Mouse (Mus musculus) kidney, postnatal 36 days (tissue): ENCODE data around the gene Gba2.
"Not testable (repeated sequence)": the region's sequence is repeated elsewhere in the genome, so short reads cannot be mapped to it uniquely, and the experiment has no call there.

Source experiments
- DNase-seq, 2 experiments: peaks; one replicate each; pipeline ENCODE4 v3.0.0; 2021 to 2022; ENCODE audit warnings: mixed read lengths in 2 of 2

Gene Gba2

DNA sequence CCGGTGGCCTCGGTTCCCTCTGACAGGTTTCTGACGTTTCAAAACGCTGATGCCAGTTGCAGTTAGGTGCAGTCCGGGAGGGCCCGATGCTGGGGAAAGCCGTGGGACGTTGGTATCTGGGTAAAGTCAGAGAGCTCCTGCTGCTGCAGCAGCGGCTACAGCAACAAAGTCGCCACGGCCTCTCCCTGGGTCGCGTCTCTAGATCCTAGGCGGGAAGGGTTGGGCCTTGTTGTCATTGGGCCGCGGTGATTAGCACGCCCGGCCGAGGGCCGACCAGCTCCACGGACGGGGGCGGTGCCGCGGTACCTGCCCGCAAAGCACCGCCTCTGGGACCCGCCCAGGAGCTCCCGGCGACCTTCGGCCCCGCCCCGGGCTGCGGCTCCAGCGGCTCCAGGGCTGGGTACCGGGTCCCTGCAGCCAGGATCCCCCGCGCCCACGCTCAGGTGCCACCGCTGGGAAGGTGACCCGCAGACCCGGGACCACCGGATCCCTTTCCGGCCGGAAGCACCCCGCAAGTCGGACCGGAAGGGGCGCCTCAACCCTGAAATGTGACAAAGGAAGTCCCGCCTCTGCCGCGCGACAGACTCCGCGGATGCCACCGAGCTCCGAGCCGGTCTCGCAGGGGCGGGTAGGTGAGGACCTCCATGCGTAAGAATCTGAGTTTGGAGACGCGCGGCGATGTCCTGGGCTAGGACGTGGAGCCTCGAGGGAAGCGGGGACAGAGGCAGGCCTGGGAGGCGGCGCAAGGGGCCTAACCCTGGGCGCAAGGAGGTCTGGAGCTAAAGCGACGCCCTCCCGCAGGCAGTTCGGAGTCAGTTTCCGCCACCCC, at the start of gene Gba2, which contains the start of gene Rgp1:
Gene Gba2 (minus strand): TSS at position 498 of the 829 bp plus-strand sequence.
Gene Rgp1 (plus strand): TSS at position 340 of the 829 bp plus-strand sequence.
- peak; percentile 95 to 96 for DNase-seq

- DNase-seq = no peak
Measured at GRCm38 (mm10) chr4:43620146-43620778, 41.6 kb upstream of the Gba2 start.

DNA sequence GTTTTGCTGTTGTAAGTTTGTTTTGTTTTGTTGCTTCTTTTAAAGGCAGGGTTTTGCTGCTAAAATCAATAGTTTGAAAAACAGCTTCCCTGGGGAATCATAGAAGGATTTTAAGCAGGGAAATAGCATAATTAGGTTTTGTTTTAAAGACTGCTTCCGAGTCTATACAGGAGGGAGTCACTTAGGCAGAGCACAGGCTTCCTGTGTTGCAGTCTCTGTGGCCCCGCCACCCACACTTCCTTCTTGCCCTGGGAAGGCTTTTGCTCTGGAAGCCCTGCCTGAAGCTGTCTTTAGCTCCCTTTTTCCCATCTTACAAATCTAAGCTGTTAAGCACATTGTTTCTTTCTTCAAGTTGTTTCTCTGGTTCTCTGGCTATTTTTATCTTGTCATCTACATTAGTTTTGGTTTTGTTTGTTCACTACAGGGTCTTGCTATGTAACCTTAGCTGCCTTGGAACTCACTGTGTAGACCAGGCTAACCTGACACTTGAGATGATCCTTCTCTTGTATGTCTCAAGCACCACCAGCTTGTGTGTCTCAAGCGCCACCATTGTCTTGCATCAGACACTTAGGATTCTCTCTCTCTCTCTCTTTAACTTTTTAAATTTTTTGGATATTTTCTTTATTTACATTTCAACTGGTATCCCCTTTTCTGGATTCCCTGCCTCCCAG, 34.5 kb upstream of the Gba2 start:
- DNase-seq = peak in 1 of 2 experiments; percentile 32

- DNase-seq = no peak
Measured at GRCm38 (mm10) chr4:43612534-43612933, 33.9 kb upstream of the Gba2 start.

DNA sequence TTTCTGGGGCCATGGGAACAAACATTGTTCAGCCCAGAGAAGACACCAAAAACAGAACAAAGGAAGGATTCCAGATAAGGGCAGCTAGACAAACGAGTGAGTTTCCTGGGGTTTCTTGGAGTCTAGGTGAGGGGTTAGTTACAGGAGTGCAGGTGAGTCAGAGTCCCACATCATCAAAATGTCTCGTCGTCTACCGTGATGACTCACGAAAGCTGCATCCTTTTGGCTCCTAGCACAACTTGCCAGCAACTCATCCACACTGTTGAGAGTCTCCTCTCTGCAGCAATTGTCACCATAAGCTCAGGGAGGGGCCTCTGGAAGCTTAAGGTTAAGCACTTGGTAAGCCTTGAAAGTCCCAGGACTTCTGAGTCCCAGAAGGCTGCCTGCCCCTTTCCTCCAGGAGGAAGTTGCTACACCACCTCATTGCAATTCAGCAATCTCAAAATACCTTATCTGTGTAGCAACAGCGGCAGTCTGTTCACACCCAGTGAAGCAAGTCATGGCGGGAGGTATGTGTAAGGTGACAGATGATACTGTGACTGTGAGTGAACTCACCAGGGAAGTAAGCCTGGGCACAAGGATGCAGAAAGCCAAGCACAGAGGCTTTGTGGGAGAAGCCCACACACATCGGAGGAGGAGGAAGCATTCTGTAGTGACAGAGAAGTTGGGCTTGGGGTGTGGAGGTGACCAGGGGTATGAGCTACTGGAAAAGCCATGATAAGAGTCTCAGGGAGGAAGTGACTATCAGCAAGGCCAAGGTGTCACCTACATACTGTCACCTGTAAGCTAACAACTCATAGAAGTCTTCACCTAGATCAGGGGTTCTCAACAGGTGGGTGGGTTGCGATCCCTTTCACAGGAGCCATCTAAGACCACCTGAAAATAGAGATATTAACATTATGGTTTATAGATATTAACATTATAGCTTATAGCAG, 26.3 kb upstream of the Gba2 start:
- DNase-seq = no peak

- no peak for DNase-seq
Measured at GRCm38 (mm10) chr4:43604099-43604498, 25.4 kb upstream of the Gba2 start.

DNA sequence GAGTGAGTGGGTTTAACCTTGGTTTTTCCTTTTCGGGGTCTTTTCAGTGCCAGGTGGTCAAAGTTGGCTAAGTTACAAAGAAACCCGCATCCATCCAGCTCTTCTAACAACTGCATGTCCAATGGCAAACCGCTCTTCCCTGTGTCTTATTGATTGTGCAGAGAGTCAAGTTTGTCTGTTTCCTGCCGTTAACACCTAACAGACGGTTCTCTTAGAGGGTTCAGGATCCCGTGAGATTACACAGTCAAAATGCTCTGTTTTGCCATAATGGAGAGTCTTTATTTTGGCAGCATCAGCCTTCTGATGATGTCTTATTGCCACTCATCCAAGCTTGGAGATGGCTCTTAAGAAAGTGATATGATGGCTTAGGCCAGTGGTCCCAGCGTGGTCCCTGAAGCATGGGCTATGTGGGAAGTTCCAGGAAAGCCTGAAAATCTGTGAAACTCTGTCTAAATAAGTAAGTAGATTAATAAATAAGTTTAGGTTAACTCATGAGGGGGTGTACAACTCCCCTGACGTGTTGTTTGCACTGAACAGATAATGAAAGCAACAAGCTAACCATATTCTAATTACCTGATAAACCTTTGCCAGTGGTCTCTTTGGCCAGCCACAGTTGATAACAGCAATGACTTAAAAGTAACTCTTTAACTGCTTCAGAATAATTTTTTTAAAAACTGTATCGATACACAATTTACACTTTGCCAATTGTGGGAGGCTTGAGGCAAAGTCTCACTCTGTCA, 21.7 kb upstream of the Gba2 start:
- DNase-seq = no peak

GRCm38 (mm10) chr4:43598650-43599380, 20.1 kb upstream of the Gba2 start:
- DNase-seq = no peak

DNA sequence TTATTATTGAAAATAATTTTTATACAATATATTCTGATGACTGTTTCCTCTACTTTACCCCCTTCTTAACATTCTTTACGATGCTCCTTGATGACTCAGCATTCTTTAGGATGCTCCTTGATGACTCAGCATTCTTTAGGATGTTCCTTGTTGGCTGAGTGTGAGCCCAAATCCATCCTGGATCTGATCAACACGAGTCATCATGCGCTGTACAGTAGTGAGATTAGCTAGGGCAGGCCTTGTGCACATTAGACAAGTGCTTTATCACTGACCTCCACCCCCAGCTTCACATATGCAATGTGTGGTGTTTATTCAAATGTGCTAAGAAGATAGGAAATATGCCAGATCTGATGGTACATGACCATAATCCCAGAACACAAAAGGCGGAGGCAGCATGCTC, 19.5 kb upstream of the Gba2 start:
- no peak for DNase-seq

GRCm38 (mm10) chr4:43596597-43596996, 17.9 kb upstream of the Gba2 start:
- not testable (repeated sequence) for DNase-seq

DNA sequence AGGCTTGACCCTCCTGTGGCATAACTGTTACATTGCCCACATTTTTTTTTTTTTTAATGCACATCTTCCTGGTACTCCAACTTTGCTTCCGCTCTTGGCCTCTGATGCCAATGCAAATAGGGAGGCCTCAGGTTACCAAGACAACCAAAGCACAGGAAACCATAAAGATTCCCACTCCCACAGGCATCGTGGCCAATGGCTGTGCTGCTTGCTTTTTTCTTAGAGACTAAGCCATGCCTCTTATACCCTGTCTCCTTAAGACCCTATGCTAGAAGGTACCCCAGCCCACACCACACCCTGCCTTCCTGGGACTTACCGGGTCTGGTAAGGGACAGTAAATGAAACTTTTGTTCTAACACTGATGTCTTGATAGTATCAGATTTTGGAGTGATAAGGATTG, 14.8 kb upstream of the Gba2 start:
- DNase-seq = no peak

DNA sequence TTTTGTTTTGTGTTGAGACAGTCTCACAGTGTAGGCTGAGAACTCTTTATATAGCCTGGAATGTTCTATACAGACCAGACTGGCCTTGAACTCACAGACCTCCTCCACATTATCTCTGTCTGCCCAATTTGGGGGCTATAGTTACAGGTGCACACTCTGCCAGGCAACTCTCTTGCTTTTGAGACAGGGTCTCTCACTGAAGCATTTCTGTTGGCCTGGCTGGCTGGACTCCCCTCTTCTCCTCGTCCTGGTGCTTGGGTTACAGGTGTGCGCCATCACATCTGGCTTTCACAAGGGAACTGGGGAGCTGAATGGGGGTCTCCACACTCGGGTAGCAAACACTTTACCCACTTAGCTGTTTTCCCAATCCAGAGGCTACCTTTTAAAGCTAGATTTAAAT, 13.3 kb upstream of the Gba2 start:
- DNase-seq = no peak

DNA sequence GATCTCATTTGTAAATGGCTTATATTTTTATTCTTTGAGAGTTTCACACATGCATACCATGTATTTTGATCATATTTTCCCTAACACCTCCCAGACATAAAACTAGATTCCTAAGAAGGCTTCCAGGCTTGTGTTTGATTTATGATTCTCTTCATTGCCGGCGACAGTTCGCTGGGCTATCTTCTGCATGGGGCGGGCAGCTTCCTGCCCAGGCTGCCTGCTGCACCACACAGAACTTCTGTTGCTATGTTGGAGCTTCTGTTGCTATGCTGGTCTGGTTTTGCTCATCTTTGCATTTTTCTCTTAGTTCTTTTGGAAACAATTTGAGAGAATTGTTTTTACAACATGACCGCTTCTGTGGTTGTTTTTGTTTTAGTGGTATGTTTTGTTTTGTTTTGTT, 12.9 kb upstream of the Gba2 start:
- DNase-seq = peak in 1 of 2 experiments; percentile 34

GRCm38 (mm10) chr4:43587681-43588080, 9.0 kb upstream of the Gba2 start:
- DNase-seq = peak; percentile 36 to 46

- peak; percentile 89 for DNase-seq
Measured at GRCm38 (mm10) chr4:43586411-43586810, 7.7 kb upstream of the Gba2 start.

DNA sequence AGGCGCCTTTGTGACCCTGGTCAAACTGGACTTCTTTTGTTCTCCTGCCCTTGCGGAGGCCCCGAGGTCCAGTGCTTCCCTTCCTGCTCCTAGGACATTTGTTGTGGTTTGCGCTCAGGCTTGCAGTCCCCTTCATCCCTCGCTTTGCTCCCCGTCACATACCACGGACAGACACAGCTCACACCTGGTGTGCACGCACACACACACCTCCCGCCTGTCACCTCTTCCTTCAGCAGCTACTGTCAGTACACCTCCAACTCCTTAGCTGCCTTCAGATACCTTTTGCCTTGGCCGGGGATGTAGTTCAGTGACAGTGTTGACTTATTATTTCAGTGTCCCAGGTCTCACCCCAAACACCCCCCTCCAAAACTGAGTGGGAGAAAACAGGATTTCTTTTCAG, 7.0 kb upstream of the Gba2 start:
- no peak for DNase-seq

- DNase-seq = peak; percentile 65 to 69
Measured at GRCm38 (mm10) chr4:43584444-43585416, 6.1 kb upstream of the Gba2 start, which contains the start of gene Msmp. Gene Msmp (minus strand): TSS chr4:43584494.

GRCm38 (mm10) chr4:43583421-43583820, 4.7 kb upstream of the Gba2 start:
- no peak for DNase-seq

DNA sequence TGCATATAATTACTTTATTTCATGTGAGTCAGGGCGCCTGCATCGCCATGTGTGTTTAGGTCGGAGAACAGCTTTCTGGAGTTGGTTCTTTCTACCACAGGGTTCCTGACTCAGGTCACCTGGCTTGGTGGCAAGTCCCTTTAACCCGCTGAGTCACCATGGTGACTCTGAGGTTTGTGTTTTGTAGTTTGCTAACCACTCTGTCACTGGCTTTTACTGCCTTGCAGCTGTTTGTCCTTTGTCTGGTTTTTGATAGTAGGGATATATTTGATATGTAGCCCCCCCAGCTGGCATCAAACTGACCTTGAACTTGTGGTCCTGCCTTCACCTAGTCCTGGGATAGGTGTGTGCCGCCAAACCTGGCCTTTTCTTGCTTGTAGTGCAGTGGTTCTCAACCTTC, 3.6 kb upstream of the Gba2 start:
- no peak for DNase-seq

GRCm38 (mm10) chr4:43581381-43581780, 2.7 kb upstream of the Gba2 start:
- DNase-seq = no peak
